Mouse (Mus musculus) erythroblast, adult 5-6 weeks (primary cell): ENCODE measurements around the gene L1td1. TPM values are rescaled to one million over a fixed set of nuclear protein-coding genes. Genes with fewer than 3 reads are reported as not detected.
"Not testable (repeated sequence)": the region's sequence is repeated elsewhere in the genome, so short reads cannot be mapped to it uniquely, and the experiment has no call there.

Source experiments
- ATAC-seq: replicated peaks from 2 replicates; pipeline ENCODE4 v1.8.0; 2016; ENCODE audit warnings: moderate number of reproducible peaks, mild to moderate bottlenecking, moderate TSS enrichment, inconsistent platforms; ENCODE audit not compliant: poor library complexity, low FRiP score, severe bottlenecking
- total RNA-seq, 2 experiments: library from RNA; stranded (forward) in 1 of 2; stranded (reverse) in 1 of 2; fragments of 150-400 nt in 1 of 2; fragments of 200-764, 138-1000 nt in 1 of 2; gene quantifications; 2 replicates each; pipeline versions ENCODE4 v1.2.3 to v1.2.4; 2015 to 2017; ENCODE audit warnings: low replicate concordance in 2 of 2

Gene L1td1
- total RNA-seq (2015; ENCODE audit: low replicate concordance), result not detected in 2 replicates
- total RNA-seq (2017; ENCODE audit: low replicate concordance), result not detected in 2 replicates

DNA sequence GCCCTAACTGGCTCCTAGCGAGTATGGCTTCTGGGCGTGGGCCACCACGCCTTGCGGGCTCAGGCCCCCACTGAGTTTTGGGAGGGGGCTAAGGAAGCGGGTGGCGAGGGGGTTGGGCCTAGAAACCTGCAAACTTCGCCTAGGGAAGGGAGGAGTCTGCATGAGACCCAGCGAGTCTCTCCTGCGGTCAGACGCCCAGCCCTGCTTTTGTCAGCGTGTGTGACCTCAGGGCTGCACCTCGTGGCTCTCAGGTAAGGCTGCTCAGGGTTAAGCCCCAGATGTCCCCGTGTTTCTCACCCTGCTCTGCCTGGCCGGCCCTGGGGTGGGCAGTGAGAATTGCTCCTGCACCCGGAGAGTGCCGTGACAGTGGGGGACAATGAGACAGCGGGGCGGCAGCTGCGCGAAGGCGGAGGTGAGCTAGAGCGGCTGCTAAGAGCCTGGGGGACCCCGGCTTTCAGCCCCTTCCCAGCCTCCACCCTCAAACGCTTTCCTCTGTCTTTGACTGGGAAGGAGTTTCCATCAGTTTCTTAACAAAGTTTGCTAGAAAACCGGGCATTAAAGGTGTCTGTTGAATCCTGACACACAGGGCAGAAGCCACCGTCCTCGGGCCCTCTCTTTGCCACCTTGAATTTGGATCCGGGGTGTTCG, at the start of gene L1td1:
L1td1 (plus strand) TSS at position 145 of the 648 bp plus-strand sequence.
- ATAC-seq, result no peak

DNA sequence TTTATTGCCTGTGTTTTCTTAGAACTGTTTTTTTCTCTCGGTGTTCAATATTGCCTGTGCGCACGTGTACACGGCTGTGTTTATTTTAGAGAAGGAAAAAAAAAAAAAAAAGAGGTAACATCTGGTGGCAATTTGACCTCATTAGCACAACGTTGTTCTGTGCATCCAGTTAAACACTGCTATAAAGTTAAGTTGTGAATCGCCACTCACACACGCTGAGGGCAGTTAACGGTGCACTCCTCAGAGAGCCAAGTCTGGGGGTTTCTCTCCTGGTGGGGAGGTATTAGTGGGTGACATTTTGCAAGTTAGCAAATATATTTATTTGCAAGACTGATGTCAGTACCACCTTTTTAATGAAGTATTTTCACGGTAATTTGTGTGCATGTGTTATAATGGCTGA, 49.0 kb upstream of the L1td1 start:
- no peak for ATAC-seq

DNA sequence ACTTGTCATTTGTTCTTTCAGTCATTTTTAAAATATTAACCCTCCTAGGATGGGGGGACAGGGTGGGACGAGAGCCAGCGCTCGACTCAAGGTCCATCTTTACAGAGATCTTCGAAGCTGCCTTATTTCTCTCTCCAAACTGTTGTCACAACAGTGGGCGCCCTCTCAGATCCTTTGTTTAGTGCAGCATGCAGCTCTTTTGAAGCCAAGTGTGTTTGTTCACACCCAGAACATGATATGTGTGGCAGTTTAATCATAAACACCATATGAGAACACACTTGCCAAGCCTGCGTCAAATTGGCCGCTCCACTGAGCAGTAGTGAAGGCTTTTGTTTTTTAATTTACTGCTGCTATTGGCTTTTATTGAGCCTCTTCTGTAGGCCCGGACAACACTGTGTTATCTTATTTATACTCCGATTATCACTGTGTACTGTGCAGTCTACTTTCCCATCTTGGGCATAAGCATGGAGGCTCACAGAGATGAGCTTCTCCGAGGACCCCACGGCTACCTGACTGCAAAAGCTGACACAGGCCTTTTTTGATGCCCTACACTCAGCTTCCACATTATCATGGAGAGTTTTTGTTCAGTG, 39.8 kb upstream of the L1td1 start:
- no peak for ATAC-seq

DNA sequence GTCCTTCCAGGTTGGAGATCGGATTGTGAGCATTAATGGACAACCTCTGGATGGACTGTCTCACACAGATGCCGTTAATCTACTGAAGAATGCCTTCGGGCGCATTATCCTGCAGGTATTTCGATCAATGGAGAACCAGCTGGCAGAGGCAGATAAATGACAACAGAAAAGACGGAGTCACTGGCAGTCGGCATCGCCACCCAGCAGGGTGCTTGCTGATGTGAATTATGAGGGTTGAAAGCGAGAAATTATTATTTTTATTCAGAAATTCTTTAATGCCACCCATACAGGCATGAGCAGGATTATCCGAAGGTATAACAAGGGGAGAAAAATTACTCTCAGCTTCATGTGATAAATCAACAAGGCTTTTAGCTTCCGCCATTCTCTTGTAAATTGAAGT, 38.4 kb upstream of the L1td1 start:
- ATAC-seq, result no peak

DNA sequence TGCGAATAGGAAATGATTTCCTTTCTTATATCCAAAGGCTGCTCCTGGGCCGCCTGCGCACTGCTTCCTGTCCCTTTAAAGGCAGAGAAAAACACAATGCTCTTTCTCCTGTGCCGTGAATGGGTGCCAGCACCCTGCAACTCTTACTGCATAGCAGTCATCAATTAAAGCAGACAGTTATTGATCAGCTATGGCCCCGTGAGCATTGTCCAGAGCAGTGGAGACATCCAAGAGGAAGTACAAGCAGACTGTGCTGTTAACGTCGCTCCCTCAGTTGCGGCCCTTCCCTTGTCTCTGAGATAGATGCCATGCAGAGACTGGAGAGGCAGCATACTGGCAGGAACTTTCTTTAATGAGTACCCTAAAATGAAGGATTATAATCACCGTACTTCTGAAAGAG, 38.0 kb upstream of the L1td1 start:
- no peak for ATAC-seq

DNA sequence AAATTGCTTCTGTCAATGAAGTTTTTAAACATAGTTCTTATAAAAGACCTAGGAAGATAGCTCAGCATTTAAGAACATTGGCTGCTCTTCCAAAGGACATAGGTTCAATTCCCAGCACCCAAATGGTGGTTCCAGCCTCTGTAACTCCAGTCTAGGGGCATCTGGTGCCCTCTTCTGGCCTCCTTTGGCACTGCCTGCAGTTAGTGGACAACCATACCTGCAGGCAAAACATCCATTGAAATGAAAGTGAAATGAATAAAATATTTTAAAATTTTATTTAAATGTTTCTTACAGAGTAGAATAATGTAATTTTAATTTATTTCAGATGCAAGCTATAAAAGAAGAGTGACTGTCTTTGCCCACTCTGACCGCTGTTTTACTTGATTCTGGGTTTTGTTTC, 36.5 kb upstream of the L1td1 start:
- ATAC-seq, result no peak

DNA sequence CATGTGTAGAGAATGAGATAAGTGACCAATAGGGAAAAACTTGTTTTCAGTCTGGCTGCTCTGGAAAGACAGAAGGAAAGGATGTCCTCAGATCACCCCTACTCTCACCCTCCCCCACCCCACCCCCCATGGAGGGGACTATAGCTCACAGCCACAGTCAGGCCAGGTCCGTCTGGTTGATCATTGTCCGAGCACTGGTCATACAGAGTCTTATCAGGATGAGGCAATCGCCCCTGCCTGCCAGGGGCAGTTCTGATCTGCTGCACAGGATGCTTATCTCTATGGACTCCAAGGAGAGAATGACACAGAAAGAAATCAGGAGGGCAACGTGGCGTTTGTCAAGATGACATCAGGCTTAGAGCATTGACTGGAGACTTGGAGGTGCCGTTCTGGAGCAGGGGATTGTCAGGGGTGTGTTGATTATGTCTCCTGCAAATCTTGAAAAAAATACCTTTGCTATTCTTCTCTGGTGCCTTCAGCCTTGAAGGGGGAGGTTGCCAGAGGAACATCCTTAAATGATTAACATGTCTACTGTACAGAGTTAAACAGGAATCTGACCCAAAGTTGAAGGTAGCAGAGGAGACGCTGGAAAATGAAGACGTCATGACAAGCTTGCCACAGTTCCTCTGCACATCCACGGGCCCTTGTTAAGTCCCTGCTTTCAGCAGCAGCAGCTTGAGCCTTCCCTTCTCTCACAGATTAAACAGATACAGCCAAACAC, 32.9 kb upstream of the L1td1 start:
- ATAC-seq, result no peak

DNA sequence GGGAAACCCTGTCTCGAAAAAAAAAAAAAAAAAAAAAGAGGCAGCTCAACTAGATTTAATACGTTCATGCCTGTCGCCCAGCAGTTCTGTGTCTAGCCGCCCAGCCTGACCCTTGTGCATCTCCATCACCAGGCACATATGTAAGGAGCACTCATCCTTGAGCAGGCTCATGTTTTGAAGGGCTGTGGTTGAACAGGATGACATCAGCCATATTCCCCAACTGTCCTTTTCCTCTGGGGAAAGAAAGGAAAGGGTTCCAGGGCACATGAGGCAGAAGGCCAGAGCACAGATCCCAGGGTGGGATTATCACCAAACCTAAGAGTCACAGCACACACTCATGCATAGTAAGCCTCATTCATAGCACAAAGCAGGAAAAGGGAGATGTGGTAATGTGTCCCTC, 28.6 kb upstream of the L1td1 start:
- ATAC-seq, result no peak

DNA sequence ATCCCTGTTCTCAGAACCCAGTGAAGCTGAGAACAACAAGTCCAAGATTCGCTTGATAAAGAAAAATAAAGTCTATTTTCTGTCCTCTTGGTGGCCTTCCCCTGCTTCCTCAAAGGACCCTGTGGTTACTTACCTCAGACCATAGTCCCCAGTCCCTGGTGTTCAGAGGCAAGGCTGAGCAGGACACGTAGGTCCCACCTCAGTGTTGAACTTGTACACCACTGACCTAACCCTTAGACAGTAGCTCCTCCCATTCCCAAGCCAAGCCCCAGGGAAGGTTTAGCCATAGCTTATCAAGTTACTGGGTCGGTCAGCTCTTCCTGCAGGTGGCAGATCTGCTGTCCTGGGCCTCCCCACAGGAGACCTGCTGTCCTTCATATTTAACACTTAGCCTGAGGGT, 27.6 kb upstream of the L1td1 start:
- ATAC-seq, result no peak

DNA sequence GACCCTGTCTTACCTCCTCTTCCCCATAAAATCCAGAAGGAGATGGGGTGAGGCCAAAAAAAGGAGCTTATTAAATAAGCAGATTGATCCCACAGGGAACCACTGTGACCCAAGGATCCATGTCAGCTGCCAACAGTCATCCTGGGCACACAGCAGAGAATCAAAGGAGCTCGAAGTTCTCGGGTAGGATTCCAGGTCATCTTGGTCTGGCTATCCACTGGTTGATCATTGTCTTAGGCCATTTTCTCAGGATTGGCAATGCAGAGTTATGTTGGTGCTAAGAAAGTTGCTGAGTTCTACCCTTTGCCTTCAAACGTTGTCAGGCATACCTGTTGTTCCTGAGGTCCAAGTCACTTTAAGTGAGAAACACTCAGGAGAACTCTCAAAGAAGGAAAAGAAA, 26.4 kb upstream of the L1td1 start:
- no peak for ATAC-seq

DNA sequence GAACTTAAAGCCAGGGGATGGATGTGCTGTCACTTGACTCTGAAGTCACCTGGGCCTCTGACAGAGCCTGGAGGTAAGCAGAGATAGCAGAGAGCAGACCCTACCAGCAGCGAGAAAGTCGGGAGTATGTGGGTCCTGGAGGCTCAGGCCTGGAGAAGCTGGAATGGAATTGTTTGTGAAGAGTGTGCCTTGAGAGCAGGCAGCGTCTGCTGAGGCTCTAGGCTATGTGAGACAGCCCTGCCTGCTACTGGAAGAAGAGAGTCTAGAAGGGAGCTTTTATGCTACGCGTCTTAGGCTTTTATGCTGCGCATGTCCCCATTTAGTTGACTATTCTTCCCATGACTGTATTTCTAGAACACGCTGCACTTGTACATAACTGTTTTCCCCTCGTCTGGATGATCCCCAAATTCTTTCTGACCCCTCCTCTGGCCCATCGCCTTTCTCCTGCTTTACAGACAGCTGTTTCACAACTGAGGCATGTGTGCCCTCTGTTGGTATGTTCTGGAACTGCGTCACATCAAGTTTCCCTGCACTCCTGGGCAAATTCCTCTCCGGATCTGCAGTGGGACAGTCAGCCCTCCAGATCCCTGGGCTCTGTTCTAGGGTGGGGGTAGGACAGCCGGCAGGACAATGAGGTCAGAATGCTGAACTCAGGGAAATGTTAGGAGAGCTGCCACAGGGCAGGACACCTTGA, 24.2 kb upstream of the L1td1 start:
- no peak for ATAC-seq

DNA sequence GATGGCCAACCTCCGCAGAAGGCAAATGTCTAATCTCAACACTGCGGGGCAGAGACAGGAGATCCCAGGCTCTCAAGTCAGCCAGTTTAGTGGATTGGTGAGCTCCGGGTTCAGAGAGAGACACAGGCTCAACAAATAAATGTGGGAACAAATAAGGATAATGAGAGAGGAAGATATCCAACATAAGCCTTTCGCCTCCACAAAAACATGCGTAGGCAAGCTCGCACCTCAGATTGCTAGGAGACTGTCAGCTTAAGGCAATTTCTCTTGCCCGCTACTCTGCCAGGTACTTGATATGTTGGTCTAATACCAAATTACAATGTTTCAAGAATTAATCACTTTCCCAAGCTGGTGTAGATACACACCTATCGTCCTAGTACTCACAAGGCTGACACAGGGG, 15.6 kb upstream of the L1td1 start:
- no peak for ATAC-seq

DNA sequence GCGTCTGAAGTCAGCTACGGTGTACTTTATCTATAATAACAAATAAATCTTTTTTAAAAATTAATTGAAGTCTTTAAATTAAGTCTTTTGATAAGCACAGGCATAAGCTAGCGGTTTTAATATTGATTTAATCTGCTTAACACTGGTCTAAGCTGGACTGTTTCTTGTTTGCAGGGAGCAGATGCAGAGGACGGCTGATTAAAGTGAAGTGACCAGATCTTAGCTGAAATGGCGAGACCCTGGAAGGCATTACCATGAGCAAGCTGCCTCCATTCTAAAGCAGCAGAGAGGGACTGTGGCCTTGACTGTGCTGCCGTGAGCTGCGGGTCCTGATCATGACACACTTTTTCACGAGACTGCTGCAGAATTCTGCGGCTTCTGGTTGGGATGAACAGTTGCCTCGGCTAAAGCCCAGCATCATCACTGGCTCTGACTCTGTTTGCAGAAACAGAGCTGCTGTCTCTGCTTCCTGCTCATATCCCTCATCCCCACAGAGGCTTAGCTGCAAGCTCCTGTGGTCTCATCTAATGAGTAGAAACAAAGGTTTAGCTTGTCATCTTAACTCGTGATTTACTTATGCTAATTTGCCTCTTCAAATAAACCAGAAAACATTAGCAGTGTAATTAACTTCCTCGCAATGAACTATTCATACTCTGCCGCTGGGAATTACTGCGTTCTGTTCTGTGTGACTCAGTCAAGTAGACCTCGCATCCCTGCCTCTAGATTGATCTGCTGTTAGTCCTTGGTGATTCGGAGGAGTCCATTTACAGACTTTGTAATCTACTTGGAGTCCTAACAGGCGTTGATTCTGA, 8.6 kb upstream of the L1td1 start:
- ATAC-seq, result no peak

DNA sequence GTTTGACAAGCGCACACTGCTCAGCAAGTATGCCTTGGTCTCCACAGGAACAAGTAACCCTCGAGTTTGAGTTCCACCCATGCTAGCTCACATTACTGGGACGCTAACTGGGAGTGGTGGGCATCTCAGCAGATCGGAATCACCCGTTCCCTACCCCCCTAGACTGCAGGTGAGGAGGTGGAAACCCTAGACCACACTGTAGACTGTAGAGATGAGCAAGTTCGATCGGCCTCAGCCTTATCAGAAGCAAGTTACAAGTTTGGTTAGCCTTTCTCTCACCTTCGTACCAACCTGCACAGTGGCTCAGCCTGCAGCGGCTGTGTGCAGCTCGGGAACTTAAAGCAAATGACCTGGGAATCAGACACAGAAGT, 8.0 kb upstream of the L1td1 start:
- no peak for ATAC-seq

DNA sequence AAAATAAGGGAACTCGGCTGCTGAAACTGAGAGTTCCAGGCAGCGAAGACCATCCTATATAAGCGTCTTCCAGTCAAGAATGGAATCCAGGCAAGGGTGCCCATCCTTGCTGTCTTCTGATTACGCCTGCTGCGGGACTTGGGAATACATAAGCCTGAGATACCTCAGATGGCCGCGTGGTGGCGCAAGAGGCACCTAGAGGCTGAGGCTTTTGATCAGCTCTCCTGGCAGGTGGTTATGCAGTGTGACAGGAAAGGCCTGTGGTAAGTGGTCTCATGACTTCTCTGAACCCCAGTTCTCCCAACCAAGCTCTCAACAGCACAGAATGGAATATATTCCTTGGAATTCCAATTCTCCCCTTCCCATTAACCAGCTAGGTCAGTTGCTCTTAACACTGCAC, 4.1 kb upstream of the L1td1 start:
- no peak for ATAC-seq

DNA sequence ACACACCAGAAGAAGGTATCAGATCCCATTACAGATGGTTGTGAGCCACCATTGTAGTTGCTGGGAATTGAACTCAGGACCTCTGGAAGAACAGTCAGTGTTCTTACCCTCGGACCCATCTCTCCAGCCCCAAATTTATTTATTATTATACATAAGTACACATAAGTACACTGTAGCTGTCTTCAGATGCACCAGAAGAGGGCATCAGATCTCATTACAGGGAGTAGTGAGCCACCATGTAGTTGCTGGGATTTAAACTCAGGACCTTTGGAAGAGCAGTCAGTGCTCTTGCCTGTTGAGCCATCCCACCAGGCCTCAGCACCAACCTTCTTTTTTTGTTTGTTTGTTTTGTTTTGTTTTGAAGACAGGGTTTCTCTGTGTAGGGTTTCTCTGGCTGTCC, 1.9 kb upstream of the L1td1 start:
- not testable (repeated sequence) for ATAC-seq

DNA sequence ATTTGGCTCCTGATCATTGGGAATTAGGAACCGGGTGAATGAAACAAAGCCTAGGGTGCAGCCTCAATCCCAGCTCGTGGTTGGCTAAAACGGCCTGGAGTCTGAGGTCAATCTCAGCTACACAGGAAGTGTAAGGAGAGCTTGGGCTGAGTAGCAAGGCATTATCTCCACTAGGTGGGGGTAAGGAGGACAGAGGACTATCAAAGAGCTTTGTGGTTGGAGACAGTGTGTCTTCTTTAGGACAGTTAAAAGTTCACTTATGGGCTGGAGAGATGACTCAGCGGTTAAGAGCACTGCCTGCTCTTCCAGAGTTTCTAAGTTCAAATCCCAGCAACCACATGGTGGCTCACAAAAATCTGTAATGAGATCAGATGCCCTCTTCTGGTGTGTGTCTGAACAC, 1.1 kb upstream of the L1td1 start:
- ATAC-seq, result no peak

DNA sequence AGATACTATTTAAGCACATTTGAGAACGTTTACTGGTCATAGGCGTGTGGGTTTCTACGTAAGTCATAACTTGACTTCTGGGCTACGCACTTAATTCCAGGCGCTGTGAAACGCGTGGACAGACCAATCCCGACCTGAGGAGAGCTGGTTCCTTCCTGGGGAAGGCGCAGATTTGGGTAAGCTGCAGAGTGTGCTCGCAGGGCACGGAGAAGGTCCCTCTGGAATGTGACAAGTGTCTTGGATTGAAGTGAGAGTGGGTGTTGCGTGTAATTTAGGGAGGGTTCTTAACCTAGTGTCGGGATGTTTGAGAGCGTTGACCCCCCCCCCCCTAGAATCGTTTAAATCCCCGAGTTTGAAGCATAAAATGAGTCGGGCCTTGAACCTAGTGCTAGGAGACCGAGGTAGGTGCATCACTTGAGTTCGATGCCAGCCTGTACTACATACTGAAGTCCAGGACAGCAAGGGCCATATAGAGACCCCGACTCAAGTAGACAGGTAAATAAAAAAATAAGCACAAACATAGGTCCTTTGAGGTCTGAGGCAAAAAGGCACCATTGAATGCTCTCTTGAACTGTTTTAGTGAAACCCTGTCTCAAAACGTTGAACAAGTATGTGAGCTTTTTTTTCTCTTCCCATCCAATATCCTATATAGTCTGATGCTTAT, 893 bp downstream of the L1td1 start:
- ATAC-seq, result no peak

DNA sequence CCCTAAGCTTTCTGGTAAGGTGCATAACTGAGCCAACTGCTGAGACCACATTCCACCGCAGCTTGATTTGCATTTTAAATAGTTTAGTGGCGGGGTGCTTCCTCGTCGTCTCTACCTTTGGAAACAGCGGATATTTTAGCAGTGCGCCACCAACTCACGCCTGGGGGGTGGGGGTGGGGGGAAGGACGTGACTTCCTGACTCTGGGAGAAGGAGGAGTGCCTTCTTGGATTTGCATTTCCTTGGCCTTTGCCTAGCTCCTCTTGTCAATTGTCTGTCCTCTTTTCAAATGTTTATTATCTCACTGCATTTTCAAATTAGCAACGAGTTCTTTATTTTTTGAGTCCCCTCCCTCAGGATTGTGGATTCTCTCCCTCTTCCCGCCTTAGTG, 1.4 kb downstream of the L1td1 start:
- ATAC-seq, result no peak

DNA sequence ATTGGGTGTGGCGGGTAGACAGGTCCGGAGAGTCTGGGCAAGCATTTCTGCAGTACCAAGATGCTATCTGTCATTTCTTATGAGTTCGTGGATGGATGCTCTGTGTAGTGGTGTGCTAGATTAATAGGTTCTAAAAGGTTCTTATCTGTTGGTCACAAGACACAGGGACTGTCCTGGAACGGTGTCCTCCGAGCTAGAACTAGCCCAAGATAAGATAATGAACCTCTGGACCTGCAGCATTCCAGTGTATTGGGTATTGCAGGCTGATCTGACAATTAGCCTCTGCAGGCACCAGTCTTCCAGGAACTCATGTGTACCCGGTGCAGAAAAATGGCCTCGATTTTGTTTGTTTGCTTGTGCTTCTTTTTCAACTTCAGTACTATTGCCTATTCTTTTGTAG, 2.2 kb downstream of the L1td1 start:
- ATAC-seq, result no peak
